Mouse (Mus musculus) C2C12 (cell line): ENCODE results near the gene Rrad. TPM values are rescaled to one million over a fixed set of nuclear protein-coding genes. Genes with fewer than 3 reads are reported as not detected.

Experiments used
- H3K27me3 ChIP-seq: one replicate; pipeline ENCODE4 v1.6.1; 2011; ENCODE audit not compliant: control insufficient read depth, insufficient read depth, insufficient read length
- H3K36me3 ChIP-seq: one replicate; pipeline ENCODE4 v1.6.1; 2011; ENCODE audit not compliant: control insufficient read depth, insufficient read depth
- H3K4me3 ChIP-seq: one replicate; pipeline ENCODE4 v1.5.1; 2011; ENCODE audit warnings: mild to moderate bottlenecking, control low read depth; ENCODE audit not compliant: poor library complexity, insufficient read depth, severe bottlenecking
- H3K79me2 ChIP-seq: one replicate; pipeline ENCODE4 v1.6.1; 2011; ENCODE audit not compliant: control insufficient read depth, insufficient read depth
- H3K79me3 ChIP-seq: one replicate; pipeline ENCODE4 v1.6.1; 2011; ENCODE audit warnings: low read depth, control low read depth
- H3ac ChIP-seq: one replicate; pipeline ENCODE3; 2011; ENCODE audit warnings: low read depth; ENCODE audit not compliant: control insufficient read depth, insufficient read length
- CEBPB ChIP-seq: IDR thresholded peaks from one replicate; pipeline ENCODE4 v1.6.1; 2011; ENCODE audit warnings: low read depth, mild to moderate bottlenecking, control low read depth, moderate library complexity
- CTCF ChIP-seq: IDR thresholded peaks from one replicate; pipeline ENCODE4 v1.5.1; 2011; ENCODE audit not compliant: control insufficient read depth, insufficient read depth, insufficient read length
- FOSL1 ChIP-seq: IDR thresholded peaks from one replicate; pipeline ENCODE4 v1.8.0; 2011; ENCODE audit warnings: mild to moderate bottlenecking, low read length; ENCODE audit not compliant: poor library complexity, insufficient read depth, severe bottlenecking
- MAX ChIP-seq: IDR thresholded peaks from one replicate; pipeline ENCODE4 v1.6.1; 2011; ENCODE audit warnings: mild to moderate bottlenecking, control low read depth
- MYOD1 ChIP-seq: IDR thresholded peaks from one replicate; pipeline ENCODE4 v1.6.1; 2011; ENCODE audit warnings: low read depth; ENCODE audit not compliant: control insufficient read depth, insufficient read length
- MYOG ChIP-seq: IDR thresholded peaks from one replicate; pipeline ENCODE4 v1.6.1; 2011; ENCODE audit not compliant: control insufficient read depth, insufficient read length; ENCODE audit errors: extremely low read depth
- USF1 ChIP-seq: IDR thresholded peaks from one replicate; pipeline ENCODE4 v1.6.1; 2011; ENCODE audit warnings: low read depth, mild to moderate bottlenecking, control low read depth, moderate library complexity
- polyA plus RNA-seq: library from polyadenylated mRNA; unstranded; fragments of >200 nt; fragmentation: generic; extraction: Trizol; gene quantifications from one replicate; pipeline ENCODE4 v1.2.1, GENCODE M21; 2012; ENCODE audit warnings: missing spikeins

The Rrad gene
- polyA plus RNA-seq, 1 experiment = 8.5 TPM

DNA sequence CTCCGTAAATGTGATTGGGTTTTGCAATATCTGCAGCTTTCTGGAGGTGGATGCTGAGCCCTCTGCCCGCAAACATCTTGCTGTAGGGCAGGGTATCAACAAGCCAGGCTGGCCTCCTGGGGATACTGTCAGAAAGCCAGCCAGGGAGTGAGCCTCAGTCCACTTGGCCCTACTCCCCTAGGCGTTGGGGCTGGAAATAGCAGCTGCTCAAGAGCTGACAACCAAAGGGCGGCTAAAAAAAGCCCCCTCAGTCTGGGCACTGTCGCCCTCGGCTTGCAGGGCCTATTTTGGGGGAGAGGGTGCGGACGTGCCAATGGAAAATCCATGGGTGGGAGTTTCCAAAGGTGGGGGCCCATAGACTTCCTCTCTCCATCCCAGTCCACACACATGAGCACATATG, 21.9 kb downstream of the Rrad start:
- Histone ChIP-seq H3K36me3 (no peaks in the 10 kb centered on the region), H3K27me3 (peaks cover 15% of the 10 kb centered on the region), H3K79me2 (no peaks in the 10 kb centered on the region), H3K79me3 (no peaks in the 10 kb centered on the region), H3K4me3 (no peak overlapping the region), H3ac (no peak overlapping the region)
- TF ChIP-seq MYOD1 (no peak), CEBPB (no peak), MYOG (no peak), USF1 (no peak), CTCF (no peak), MAX (no peak), FOSL1 (no peak)

DNA sequence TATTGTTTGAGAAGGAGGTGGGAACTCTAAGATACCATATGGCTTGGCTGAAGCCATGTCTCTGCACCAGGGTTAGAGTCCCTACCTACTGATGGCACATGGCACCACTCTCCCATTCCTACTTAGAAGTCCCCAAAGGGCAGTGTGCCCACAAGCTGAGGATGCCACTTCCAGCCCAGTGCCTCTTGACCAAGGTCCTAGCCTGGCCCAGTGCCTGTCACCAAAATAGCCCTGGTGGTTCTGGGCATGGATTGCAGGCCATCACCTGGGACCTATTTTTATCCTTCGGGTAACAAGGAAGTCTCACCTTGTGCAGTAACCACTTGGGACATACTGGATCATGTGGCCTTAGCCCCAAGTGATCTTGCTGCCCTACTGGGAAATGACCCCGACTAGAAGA, 23.2 kb downstream of the Rrad start:
- H3ac ChIP-seq = no peak overlapping the region
- H3K79me3 ChIP-seq = no peaks in the 10 kb centered on the region
- no peak overlapping the region for H3K4me3 ChIP-seq
- H3K79me2 ChIP-seq = no peaks in the 10 kb centered on the region
- H3K27me3 ChIP-seq = peaks cover 15% of the 10 kb centered on the region
- no peaks in the 10 kb centered on the region for H3K36me3 ChIP-seq
- TF ChIP-seq FOSL1 (no peak), MYOD1 (no peak), MAX (no peak), CEBPB (no peak), USF1 (no peak), MYOG (no peak), CTCF (no peak)

DNA sequence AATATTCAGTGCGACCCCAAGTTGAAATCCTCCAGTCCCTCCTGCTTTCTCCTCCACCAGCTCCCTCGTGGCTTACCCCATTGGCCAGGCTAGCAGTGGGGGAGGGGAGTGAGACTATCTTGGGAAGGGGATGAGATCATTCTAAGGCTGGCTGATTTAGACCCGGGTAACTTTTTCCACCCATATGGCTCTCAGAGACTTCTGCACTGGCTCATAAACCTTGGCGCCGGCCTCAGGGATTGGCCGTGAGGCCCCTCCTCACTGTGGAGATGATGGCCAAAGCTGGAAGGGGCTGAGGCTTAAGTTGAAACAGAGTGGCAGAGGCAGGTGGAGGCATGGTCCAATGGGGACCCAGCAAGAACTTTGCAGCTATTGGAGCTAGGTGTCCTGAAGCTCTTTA, 24.8 kb downstream of the Rrad start:
- H3K27me3 ChIP-seq = peaks cover 15% of the 10 kb centered on the region
- no peak overlapping the region for H3K4me3 ChIP-seq
- TF ChIP-seq USF1 (no peak), MYOD1 (no peak)
- H3K79me2 ChIP-seq = no peaks in the 10 kb centered on the region
- no peaks in the 10 kb centered on the region for H3K36me3 ChIP-seq
- no peaks in the 10 kb centered on the region for H3K79me3 ChIP-seq
- no peak overlapping the region for H3ac ChIP-seq

DNA sequence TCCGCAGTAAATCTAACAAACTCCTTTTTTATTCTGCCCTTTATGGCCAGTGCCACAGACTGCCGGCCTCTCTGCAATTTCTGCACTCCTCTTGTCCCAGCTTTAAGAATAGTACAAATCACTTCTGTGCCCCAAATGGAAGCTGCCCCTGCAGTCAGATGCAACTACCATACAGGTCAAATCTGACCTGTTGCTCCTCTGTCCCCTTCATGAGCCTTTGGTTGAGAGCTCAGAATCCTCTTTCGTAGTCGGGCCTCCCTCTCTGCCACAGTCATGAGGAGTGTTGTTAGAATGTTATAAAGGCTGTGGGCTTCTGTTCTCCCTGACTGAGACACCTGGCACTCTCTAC, 27.9 kb downstream of the Rrad start:
- Histone ChIP-seq H3K79me3 (no peaks in the 10 kb centered on the region), H3K27me3 (no peaks in the 10 kb centered on the region), H3K79me2 (no peaks in the 10 kb centered on the region), H3ac (no peak overlapping the region), H3K36me3 (no peaks in the 10 kb centered on the region), H3K4me3 (no peak overlapping the region)
- TF ChIP-seq MAX = no peak
- TF ChIP-seq MYOG = no peak
- TF ChIP-seq MYOD1 = no peak

DNA sequence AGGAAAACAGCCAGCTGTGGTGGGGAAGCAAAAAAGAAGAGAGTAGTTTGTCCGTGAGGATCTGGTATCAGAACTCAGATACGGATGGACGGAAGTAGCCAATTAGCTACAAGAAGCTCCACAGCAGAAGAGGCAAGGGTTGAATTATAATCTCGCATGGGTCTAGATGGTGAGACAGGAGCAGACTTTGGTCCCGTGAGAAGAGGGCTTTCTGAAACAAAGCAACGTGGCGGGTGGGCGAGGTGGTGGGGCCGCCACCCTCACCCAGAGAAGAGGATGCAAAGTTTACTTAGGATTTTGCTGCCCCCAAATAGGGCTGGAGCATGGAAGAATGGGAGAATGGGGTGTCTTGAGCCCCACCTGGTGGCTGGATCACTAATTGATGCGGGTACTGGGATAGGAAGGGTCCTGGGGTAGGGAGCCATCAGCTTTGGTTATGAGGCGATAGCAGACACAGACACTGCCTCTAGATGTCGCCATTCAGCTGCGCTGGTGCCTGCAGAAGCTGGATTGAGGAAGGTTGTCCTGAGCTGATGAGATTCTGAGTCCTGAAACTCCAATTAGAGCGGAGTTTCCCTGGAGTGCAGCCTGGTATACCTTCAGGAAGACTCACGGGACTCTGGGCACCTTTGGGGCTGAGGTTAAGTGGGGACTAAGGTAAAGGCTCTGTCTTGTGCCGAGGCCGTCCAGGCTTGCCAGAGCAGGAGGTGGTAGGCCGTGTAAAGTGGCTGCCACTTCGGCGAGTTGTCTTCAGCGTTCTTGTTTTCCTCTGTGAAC, 28.5 kb downstream of the Rrad start:
- Histone ChIP-seq H3K79me2 (no peaks in the 10 kb centered on the region), H3K4me3 (no peak overlapping the region)

DNA sequence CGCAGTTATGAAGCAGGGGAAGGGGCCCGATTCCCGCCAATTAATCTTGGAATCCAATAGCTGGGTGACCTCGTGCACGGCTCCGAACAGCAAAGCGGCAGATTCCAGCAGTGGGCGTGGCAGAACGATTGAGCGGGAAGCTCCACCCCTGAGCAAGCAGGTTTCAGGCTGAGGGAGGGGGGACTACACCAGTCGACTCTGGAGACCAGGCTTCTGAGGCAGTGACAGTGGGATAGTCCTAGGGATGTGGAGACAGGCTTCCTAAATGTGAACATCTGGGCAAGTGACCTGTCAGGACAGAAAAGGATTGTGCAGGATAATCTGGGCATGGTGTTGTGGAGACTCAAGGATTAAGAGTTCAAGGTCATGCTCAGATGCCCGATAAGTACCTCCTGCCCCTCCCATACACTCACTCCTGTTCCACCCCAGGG, 29.2 kb downstream of the Rrad start:
- no peak overlapping the region for H3ac ChIP-seq
- H3K4me3 ChIP-seq = no peak overlapping the region
- H3K79me2 ChIP-seq = no peaks in the 10 kb centered on the region
- H3K36me3 ChIP-seq = no peaks in the 10 kb centered on the region
- H3K27me3 ChIP-seq = no peaks in the 10 kb centered on the region
- TF ChIP-seq MAX = no peak
- no peak for TF ChIP-seq USF1
- TF ChIP-seq CTCF = no peak
- no peak for TF ChIP-seq FOSL1
- TF ChIP-seq CEBPB = no peak
- no peak for TF ChIP-seq MYOG
- H3K79me3 ChIP-seq = no peaks in the 10 kb centered on the region

More for the DNA sequence above, 28.5 kb downstream of the Rrad start:
- Histone ChIP-seq H3ac (no peak overlapping the region), H3K27me3 (no peaks in the 10 kb centered on the region), H3K36me3 (no peaks in the 10 kb centered on the region), H3K79me3 (no peaks in the 10 kb centered on the region)
- TF ChIP-seq CTCF (peak; percentile 91), USF1 (no peak)
